Mouse (Mus musculus) liver, adult 2 months (tissue): ENCODE data around the gene Snd1. TPM values are rescaled to one million over a fixed set of nuclear protein-coding genes. Genes with fewer than 3 reads are reported as not detected.

Experiments used
- DNase-seq: peaks from one replicate; pipeline ENCODE4 v3.0.0-alpha.2; 2011; ENCODE audit warnings: low read depth, low spot score; ENCODE audit errors: extremely low read depth
- H3K27ac ChIP-seq: fragments of 200-500 bp; replicated peaks from 2 replicates; pipeline ENCODE4 v1.5.1; 2012; ENCODE audit warnings: low read depth, mild to moderate bottlenecking, control low read depth, inconsistent platforms, low read length; ENCODE audit not compliant: insufficient read depth
- H3K27me3 ChIP-seq: fragments of 200-500 bp; 2 replicates; pipeline ENCODE4 v1.6.1; 2012; ENCODE audit warnings: mild to moderate bottlenecking, moderate library complexity, low read length, inconsistent platforms; ENCODE audit not compliant: control insufficient read depth, insufficient read depth
- H3K36me3 ChIP-seq: fragments of 200-500 bp; 2 replicates; pipeline ENCODE4 v1.6.1; 2012; ENCODE audit warnings: low read length, inconsistent platforms; ENCODE audit not compliant: control insufficient read depth, insufficient read depth
- H3K4me1 ChIP-seq: fragments of 200-500 bp; 2 replicates; pipeline ENCODE4 v1.6.1; 2011; ENCODE audit warnings: low read length; ENCODE audit not compliant: control insufficient read depth, insufficient read depth
- H3K4me3 ChIP-seq: fragments of 200-500 bp; 2 replicates; pipeline ENCODE4 v1.5.1; 2011; ENCODE audit warnings: low read depth, mild to moderate bottlenecking, control low read depth, low read length, moderate library complexity; ENCODE audit not compliant: insufficient read depth
- H3K79me2 ChIP-seq: fragments of 200-500 bp; 2 replicates; pipeline ENCODE4 v1.6.1; 2012; ENCODE audit warnings: inconsistent platforms, mild to moderate bottlenecking, low read length, moderate library complexity; ENCODE audit not compliant: control insufficient read depth, insufficient read depth
- H3K9ac ChIP-seq: fragments of 200-500 bp; 2 replicates; pipeline ENCODE4 v1.6.1; 2012; ENCODE audit warnings: low read depth, mild to moderate bottlenecking, control low read depth, inconsistent platforms, low read length
- CTCF ChIP-seq: fragments of 200-500 bp; IDR thresholded peaks from 2 replicates; pipeline ENCODE4 v1.5.1; 2011; ENCODE audit warnings: low read depth, low read length, control low read depth
- POLR2A ChIP-seq: fragments of 200-500 bp; IDR thresholded peaks from 2 replicates; pipeline ENCODE4 v1.6.1; 2011; ENCODE audit warnings: low read length, control low read depth; ENCODE audit not compliant: insufficient read depth; ENCODE audit errors: extremely low read depth
- WGBS: fragments of 180-500 bp; shearing (Covaris S2); methylation state at CpG from one replicate; pipeline ENCODE4 v1.1.7; 2018; 5-methylcytosine and 5-hydroxymethylcytosine counted together
- polyA plus RNA-seq: library from polyadenylated mRNA; depleted of rRNA; stranded (reverse); fragments of >200 nt; gene quantifications from 2 replicates; pipeline ENCODE4 v1.2.3, GENCODE M21; 2012
- total RNA-seq: library from RNA; depleted of rRNA; stranded (reverse); fragments of >200 nt; gene quantifications from 2 replicates; pipeline ENCODE4 v1.2.3, GENCODE M21; 2014

Gene Snd1
- total and polyA plus RNA-seq, 2 experiments = 64.2 to 88.6 TPM

DNA sequence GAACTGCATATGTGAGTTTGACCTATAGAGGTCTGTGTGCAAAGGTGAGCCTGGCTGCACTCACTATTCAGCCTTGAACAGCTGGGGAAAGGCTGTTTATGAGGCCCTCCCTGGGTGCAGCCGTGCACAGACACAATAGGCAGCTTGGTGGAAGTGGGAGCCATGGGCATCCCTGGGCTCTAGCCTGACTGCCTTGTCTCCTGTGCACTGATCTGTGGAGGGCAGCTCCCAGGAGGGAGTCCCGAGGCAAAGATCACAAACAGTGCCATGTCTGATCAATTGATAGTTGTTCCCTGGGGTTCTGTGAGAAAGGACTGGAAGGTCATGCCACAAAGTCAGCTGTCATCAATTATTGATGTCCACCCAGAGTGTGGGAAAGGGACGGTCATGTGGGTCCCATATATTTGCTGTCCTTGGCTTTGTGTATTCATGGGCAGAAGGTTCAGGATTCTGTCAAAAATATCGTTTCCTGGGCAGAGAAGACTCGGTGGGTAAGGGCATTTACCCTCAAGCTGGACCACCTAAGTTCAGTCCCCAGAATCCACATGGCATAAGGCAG lies 421.9 kb downstream of the Snd1 start:
- 15% methylated on average over 5 of the region's 5 CpGs for WGBS
- Histone ChIP-seq H3K27ac (peak overlapping the region; percentile 50), H3K9ac (no peak overlapping the region), H3K4me3 (no peak overlapping the region), H3K27me3 (no peaks in the 10 kb centered on the region), H3K79me2 (no peaks in the 10 kb centered on the region), H3K36me3 (no peaks in the 10 kb centered on the region), H3K4me1 (peaks cover 13% of the 10 kb centered on the region)
- TF ChIP-seq CTCF = no peak
- no peak for TF ChIP-seq POLR2A
- peak; percentile 49 for DNase-seq

DNA sequence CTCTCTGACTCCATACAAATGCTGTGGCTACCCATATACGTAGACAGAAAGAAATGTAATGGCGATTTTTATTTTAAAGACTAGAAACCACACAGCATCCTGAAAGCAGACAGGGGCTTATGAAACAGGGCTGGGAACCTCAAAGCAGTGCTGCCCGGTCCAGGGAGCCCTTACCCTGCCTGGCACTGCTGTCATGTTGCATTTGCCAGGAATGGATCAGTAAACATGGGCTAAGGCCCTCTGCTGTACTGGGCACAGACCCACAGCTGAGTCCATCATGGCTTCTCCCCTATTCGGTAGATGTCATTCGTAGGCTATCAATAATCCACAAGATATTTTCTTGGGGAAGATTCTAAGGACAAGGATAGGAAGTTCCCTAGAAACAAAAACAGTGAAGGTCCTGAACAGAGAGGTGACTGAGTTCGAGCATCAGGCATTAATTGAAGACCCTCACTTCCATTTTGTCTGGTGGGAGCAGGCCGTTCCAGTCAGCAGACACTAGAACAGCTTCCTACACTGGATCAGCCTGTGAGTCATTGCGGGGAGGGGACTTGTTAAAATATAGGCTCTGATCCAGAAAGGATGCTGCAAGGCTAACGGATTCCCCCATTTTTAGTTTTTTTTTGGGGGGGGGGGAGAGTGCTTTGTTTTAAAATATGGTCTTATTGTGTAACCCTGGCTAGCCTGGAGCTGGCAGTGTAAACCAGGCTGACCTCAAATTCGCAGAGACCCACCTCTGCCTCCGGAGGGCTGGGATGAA lies 422.6 kb downstream of the Snd1 start:
- H3K9ac ChIP-seq = no peak overlapping the region
- H3K79me2 ChIP-seq = no peaks in the 10 kb centered on the region
- no peaks in the 10 kb centered on the region for H3K27me3 ChIP-seq
- WGBS = 50% methylated on average over 11 of the region's 11 CpGs
- H3K27ac ChIP-seq = peak overlapping the region; percentile 50
- H3K36me3 ChIP-seq = no peaks in the 10 kb centered on the region
- peaks cover 13% of the 10 kb centered on the region for H3K4me1 ChIP-seq
- 0 out of 2 replicates have a peak, but pooled peaks have one; percentile 7 for TF ChIP-seq CTCF
- no peak for TF ChIP-seq POLR2A
- no peak overlapping the region for H3K4me3 ChIP-seq
- DNase-seq = peak; percentile 70

DNA sequence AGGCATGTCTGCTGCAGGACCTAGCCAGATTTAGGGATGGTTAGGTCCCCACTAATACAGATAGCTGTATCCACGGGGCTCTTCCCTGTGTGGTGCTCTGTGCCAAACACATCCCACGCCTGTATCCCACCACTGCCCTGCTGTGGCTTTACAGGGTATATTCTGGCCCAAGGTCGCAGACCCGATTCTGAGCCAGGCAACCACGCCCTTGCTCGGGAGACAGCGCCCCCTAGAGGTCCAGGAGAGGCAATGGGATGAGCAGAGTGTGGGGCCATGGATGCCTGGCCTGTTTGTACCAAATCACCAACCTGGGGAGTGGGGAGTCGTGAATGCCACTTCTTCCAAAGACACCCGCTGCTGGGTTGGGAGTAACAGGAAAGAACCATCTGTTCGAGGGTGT lies 423.9 kb downstream of the Snd1 start:
- Histone ChIP-seq H3K36me3 (no peaks in the 10 kb centered on the region), H3K27me3 (no peaks in the 10 kb centered on the region), H3K4me1 (peaks cover 13% of the 10 kb centered on the region), H3K79me2 (no peaks in the 10 kb centered on the region), H3K9ac (no peak overlapping the region), H3K4me3 (no peak overlapping the region), H3K27ac (no peak overlapping the region)
- no peak for DNase-seq
- peak; percentile 86 for TF ChIP-seq CTCF
- no peak for TF ChIP-seq POLR2A
- 24% methylated on average over 10 of the region's 10 CpGs for WGBS

DNA sequence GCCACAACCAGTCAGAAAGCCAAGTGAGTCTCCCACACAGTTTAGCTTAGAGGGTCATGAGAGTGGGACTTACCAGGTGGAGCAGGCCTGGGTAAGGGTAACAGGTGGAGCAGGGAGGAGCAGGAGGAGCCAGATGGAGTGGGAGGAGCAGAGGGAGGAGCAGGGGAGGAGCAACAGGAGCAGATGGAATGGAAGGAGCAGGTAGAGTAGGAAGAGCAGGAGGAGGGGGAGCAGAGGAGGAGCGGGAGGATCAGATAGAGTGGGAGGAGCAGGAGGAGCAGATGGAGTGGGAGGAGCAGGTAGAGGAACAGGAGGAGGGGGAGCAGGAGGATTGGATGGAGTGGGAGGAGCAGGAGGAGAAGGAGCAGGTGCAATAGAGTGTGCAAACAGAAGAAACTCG lies 427.6 kb downstream of the Snd1 start:
- Histone ChIP-seq H3K4me3 (no peak overlapping the region), H3K36me3 (no peaks in the 10 kb centered on the region), H3K9ac (no peak overlapping the region), H3K4me1 (peaks cover 8% of the 10 kb centered on the region), H3K79me2 (no peaks in the 10 kb centered on the region), H3K27me3 (no peaks in the 10 kb centered on the region), H3K27ac (no peak overlapping the region)
- DNase-seq = no peak
- 52% methylated on average over 2 of the region's 2 CpGs for WGBS
- TF ChIP-seq CTCF = no peak
- TF ChIP-seq POLR2A = no peak

DNA sequence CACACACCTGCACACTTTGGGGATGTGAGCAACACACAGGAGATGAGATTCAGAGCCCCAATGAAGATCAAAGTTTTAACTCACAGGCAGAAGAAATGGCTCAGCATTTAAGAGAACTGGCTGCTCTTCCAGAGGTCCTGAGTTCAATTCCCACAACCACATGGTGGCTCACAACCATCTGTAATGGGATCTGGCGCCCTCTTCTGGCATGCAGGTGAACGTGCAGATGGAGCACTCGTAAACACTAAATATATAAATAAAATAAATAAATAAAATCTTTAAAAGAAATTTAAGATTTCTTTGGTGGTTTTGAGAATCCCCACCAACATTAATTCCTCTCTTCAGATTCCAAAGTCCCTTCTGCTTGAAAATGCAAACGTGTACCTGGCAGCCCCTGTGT lies 429.5 kb downstream of the Snd1 start:
- no peaks in the 10 kb centered on the region for H3K79me2 ChIP-seq
- H3K27me3 ChIP-seq = no peaks in the 10 kb centered on the region
- no peak for DNase-seq
- H3K4me3 ChIP-seq = no peak overlapping the region
- H3K36me3 ChIP-seq = no peaks in the 10 kb centered on the region
- 59% methylated on average over 4 of the region's 4 CpGs for WGBS
- TF ChIP-seq POLR2A (no peak), CTCF (peak; percentile 42; the same call in 1 of the 2 replicates)
- H3K4me1 ChIP-seq = peaks cover 8% of the 10 kb centered on the region
- H3K9ac ChIP-seq = no peak overlapping the region
- H3K27ac ChIP-seq = no peak overlapping the region

DNA sequence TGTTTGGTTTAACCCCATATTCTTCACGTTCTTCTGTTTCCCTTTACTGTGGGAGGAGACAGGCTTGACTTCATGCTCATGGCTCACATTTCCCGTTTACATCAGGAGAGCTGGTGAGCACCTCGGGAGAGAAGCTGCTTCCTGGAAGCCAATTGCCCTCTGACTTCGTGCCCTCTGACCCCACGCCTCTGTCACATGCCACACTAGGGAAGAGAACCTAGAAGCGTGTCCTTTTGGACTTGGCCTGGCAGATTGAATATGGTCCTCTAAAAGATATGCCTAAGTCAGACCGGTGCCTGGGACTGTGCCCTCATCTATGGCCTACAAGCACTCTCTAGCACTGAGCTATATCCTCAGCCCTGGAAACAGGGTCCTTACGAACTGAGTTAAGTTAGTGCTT lies 430.4 kb downstream of the Snd1 start:
- Histone ChIP-seq H3K4me1 (peaks cover 8% of the 10 kb centered on the region), H3K4me3 (no peak overlapping the region), H3K36me3 (no peaks in the 10 kb centered on the region), H3K79me2 (no peaks in the 10 kb centered on the region), H3K9ac (no peak overlapping the region), H3K27ac (peak overlapping the region; percentile 38; the same call in 1 of the 2 replicates), H3K27me3 (no peaks in the 10 kb centered on the region)
- DNase-seq = peak; percentile 94
- TF ChIP-seq POLR2A (no peak), CTCF (0 out of 2 replicates have a peak, but pooled peaks have one; percentile 2)
- WGBS = 21% methylated on average over 8 of the region's 8 CpGs
